Mouse (Mus musculus) bone marrow macrophage, adult 2 months (primary cell): Measurements from ENCODE around the gene Gm9844.

Experiments
- CTCF ChIP-seq: IDR thresholded peaks from 2 replicates; pipeline ENCODE4 v1.5.1; 2012; ENCODE audit warnings: low read depth, mild to moderate bottlenecking, low read length, moderate library complexity
- POLR2A ChIP-seq: IDR thresholded peaks from 2 replicates; pipeline ENCODE4 v1.6.1; 2012; ENCODE audit warnings: mild to moderate bottlenecking, low read depth, low read length, borderline replicate concordance

DNA sequence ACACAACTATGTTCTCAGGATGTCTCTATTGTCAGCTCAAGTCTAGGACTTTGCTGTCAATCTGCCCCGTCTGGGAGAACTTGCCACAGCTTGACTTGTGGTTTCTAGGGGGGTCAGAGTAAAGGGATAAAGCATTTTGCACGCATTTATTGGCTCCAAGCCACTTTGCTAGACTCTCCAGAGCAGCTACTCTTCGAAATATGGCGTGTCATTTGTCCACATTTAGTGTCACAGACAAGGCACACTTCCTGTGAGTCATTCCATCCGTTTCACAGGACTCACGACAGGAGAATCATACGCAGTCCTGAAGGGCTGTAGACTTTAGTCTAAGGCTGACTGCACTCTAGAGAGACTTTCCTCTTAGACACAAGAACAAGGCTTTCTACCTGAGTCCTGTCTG, 37.6 kb upstream of the Gm9844 start:
- TF ChIP-seq CTCF, result no peak
- no peak for TF ChIP-seq POLR2A
